Mouse (Mus musculus) frontal cortex, adult 2 months (tissue): ENCODE results near the gene Lancl1. TPM values are rescaled to one million over a fixed set of nuclear protein-coding genes. Genes with fewer than 3 reads are reported as not detected.
A peak's percentile ranks its signal among the peaks of the same experiment; 100 is the strongest.

Experiments used
- DNase-seq, 2 experiments: peaks; one replicate each; pipeline ENCODE4 v3.0.0; 2022; ENCODE audit warnings: low spot score in 1 of 2; ENCODE audit errors: extremely low spot score in 1 of 2
- polyA plus RNA-seq: library from polyadenylated mRNA; depleted of rRNA; stranded (reverse); fragments of >200 nt; gene quantifications from 2 replicates; pipeline ENCODE4 v1.2.3, GENCODE M21; 2012; rRNA removed

Lancl1 gene
- 200 and 226 TPM in 2 replicates for polyA plus RNA-seq

- DNase-seq, result peak; percentile 87 to 96
Observed at GRCm38 (mm10) chr1:67038246-67038987, at the start of gene Lancl1. Gene Lancl1, minus strand, starts transcription at chr1:67038872.

GRCm38 (mm10) chr1:67079146-67079545, 40.5 kb upstream of the Lancl1 start:
- DNase-seq, result no peak

GRCm38 (mm10) chr1:67078666-67079065, 40.0 kb upstream of the Lancl1 start:
- no peak for DNase-seq

- no peak for DNase-seq
Observed at GRCm38 (mm10) chr1:67077739-67078138, 39.1 kb upstream of the Lancl1 start.

- DNase-seq, result no peak
Observed at GRCm38 (mm10) chr1:67067561-67067960, 28.9 kb upstream of the Lancl1 start.

- DNase-seq, result no peak
Observed at GRCm38 (mm10) chr1:67065347-67066270, 26.9 kb upstream of the Lancl1 start.

GRCm38 (mm10) chr1:67061456-67062085, 22.9 kb upstream of the Lancl1 start:
- DNase-seq, result peak; percentile 57 to 89

- DNase-seq, result no peak
Observed at GRCm38 (mm10) chr1:67055816-67056215, 17.1 kb upstream of the Lancl1 start.

- no peak for DNase-seq
Observed at GRCm38 (mm10) chr1:67052721-67053120, 14.0 kb upstream of the Lancl1 start.

- no peak for DNase-seq
Observed at GRCm38 (mm10) chr1:67049600-67049999, 10.9 kb upstream of the Lancl1 start.

GRCm38 (mm10) chr1:67048696-67049095, 10.0 kb upstream of the Lancl1 start:
- no peak for DNase-seq

- no peak for DNase-seq
Observed at GRCm38 (mm10) chr1:67045100-67045499, 6.4 kb upstream of the Lancl1 start.

GRCm38 (mm10) chr1:67042583-67042982, 3.9 kb upstream of the Lancl1 start:
- no peak for DNase-seq

- no peak for DNase-seq
Observed at GRCm38 (mm10) chr1:67039083-67039482, 411 bp upstream of the Lancl1 start.

GRCm38 (mm10) chr1:67037198-67037597, 1.5 kb downstream of the Lancl1 start:
- DNase-seq, result no peak

- DNase-seq, result no peak
Observed at GRCm38 (mm10) chr1:67033278-67033677, 5.4 kb downstream of the Lancl1 start.

GRCm38 (mm10) chr1:67026927-67027511, 11.7 kb downstream of the Lancl1 start:
- no peak for DNase-seq

- DNase-seq, result no peak
Observed at GRCm38 (mm10) chr1:67026142-67026541, 12.5 kb downstream of the Lancl1 start.

GRCm38 (mm10) chr1:67022767-67023166, 15.9 kb downstream of the Lancl1 start:
- DNase-seq, result no peak

GRCm38 (mm10) chr1:67022051-67022450, 16.6 kb downstream of the Lancl1 start:
- no peak for DNase-seq
